Mouse (Mus musculus) adrenal gland, postnatal 10 days (tissue): ENCODE data around the gene A630010A05Rik. TPM values are rescaled to one million over a fixed set of nuclear protein-coding genes. Genes with fewer than 3 reads are reported as not detected.
"Not testable (repeated sequence)": the region's sequence is repeated elsewhere in the genome, so short reads cannot be mapped to it uniquely, and the experiment has no call there.

Experiments used
- DNase-seq: peaks from one replicate; pipeline ENCODE4 v3.0.0; 2021; ENCODE audit warnings: mixed read lengths
- long read RNA-seq, 2 experiments: library from polyadenylated mRNA; stranded (forward); transcript quantifications; one replicate each; pipeline ENCODE4 v2.0.0; 2021
- total RNA-seq, 2 experiments: library from RNA; stranded (reverse); gene quantifications; 2 replicates each; pipeline ENCODE4 v1.2.3; 2021

The A630010A05Rik gene
- total RNA-seq = not detected
- long read RNA-seq, experiment 1 = 0 reads
- long read RNA-seq, experiment 2 = 0 reads

DNA sequence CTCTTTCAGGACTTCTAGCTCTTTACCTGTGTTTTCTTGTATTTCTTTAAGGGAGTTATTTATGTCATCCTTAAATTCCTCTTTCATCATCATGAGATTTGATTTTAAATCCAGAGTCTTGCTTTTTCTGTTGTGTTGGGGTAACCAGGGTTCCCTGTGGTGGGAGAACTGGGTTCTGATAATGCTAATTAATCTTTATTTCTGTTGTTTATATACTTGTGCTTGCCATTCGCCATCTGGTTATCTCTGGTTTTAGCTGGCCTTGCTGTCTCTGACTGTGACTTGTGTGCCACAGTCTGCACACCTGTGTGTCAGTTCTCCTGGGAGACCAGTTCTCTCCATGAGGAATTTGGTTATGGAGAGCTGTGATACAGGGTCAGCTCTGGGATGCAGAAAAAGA is at the start of gene A630010A05Rik:
Gene A630010A05Rik (plus strand): TSS at position 301 of the 400 bp plus-strand sequence.
- no peak for DNase-seq

DNA sequence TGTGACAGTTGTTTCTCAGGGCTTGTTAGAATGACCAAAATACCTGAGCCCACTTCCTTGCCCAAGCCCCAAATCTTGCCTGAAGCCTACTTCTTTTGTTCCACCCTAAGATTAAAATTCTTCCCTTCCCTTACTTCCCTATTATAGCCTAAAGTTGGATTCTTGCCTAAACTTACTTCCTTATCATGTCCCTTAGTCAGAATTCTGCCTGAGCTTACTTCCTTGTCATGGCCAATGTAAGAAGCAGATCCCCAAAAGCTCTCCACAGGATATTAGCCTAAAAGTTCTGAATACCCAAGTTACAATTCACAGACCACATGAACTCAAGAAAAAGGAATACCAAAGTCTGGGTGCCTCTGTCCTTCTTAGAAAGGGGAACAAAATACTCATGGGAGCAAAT is 26.4 kb upstream of the A630010A05Rik start:
- DNase-seq = no peak

GRCm38 (mm10) chr16:14557191-14557590 is 4.9 kb upstream of the A630010A05Rik start:
- DNase-seq = not testable (repeated sequence)

Other genes starting within 250 kb of the A630010A05Rik start
- gene Fopnl, start 244.9 kb upstream of the A630010A05Rik start, total RNA-seq = 10 to 100 TPM; 41.3 to 58.3 TPM
- gene Abcc1, start 200.8 kb upstream of the A630010A05Rik start, total RNA-seq = 10 to 100 TPM; 16.8 to 27.0 TPM